Mouse (Mus musculus): Measurements from ENCODE around the gene Olfr619.

- TF ChIP-seq CTCF (IDR thresholded peaks at IDR 0.05; ENCODE audit: extremely low read depth, insufficient read length, insufficient replicate concordance, low read depth, low read length), result no peak
- no peak for TF ChIP-seq POLR2A (IDR thresholded peaks at IDR 0.05; ENCODE audit: low read depth, low read length)
Observed at GRCm38 (mm10) chr7:103555779-103556178, 44.6 kb upstream of the Olfr619 start, which contains the start of gene Olfr615.

Data from small intestine, adult 2 months (tissue).